Comparison of ENCODE assay signal across 9 mouse cellular contexts in the genomic region with DNA sequence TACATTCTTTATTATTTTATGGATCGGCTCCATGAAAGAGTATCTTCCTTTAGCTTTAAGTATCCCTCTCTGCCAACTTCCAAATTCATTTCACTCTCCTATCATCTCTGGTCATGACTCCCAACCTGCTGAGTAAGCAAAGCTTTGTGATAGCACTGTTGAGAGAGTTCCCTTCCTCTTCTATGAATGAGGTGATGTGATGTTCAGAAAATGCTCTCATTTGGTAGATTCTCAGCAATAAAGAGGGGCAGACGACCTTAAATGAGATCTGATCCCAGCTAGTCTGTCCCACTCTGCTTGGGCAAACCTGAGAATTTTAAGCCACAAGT.
DNase-seq lines count a peak whose midpoint lies in the region; TF ChIP-seq lines count a peak whose summit lies in the region.
"Had no signal": no experiment of that assay in that cellular context is flagged by ENCODE, and none has a peak within 500 bp of the region (broad histone marks: within the 10 kb centered on the region; RNA-seq: fewer than 3 reads in every experiment).

No protein-coding gene starts in this region.

- intact Hi-C loops in heart, postnatal 10 days (cut with DNase I): loop anchor here (2.0 kb wide), 1 partner anchor 122 kb away; no protein-coding TSS in a partner anchor

- no peak overlapping the region for H3K27ac ChIP-seq in CH12.LX (ENCODE audit: insufficient read depth, low read depth)
- H3K27ac ChIP-seq in ES-E14 (ENCODE audit: insufficient read depth, low read depth, low read length, poor library complexity, severe bottlenecking): no peak overlapping the region
- H3K27ac ChIP-seq: embryonic facial prominence, embryonic 10.5 days; embryonic facial prominence, embryonic 12.5 days; forebrain, embryonic 12.5 days had no signal

- TF ChIP-seq CTCF in CH12.LX (conservative IDR thresholded peaks at IDR 0.05 in 1 of 2, IDR thresholded peaks at IDR 0.05 in 1 of 2; ENCODE audit: low read depth in 2 of 2, low read length in 2 of 2): no peak

- in situ Hi-C loops in CH12.LX (cut with MboI; ENCODE audit: low pct_ligation_motif_present, low pct_unique_long_range_greater_than_20kb, low sequenced_read_pairs): no loop called here
- in situ Hi-C loops in ES-E14 (cut with MboI; ENCODE audit: low sequenced_read_pairs in 2 of 2, unreplicated experiment in 2 of 2): no loop called here

- no peak overlapping the region for H3K4me2 ChIP-seq in CH12.LX (ENCODE audit: insufficient read depth, low read depth, poor library complexity, severe bottlenecking)
- H3K4me2 ChIP-seq: embryonic facial prominence, embryonic 12.5 days; forebrain, embryonic 12.5 days had no signal

- H3K4me1 ChIP-seq in CH12.LX (ENCODE audit: control insufficient read depth in 1 of 2, insufficient read depth in 2 of 2) (no peaks in the 10 kb centered on the region), ES-E14 (ENCODE audit: control insufficient read depth in 2 of 2, insufficient read depth in 2 of 2, low read length in 2 of 2, poor library complexity in 1 of 2) (peaks cover 0 to 7% of the 10 kb centered on the region in 2 experiments; a peak in 2 of 4 replicates)
- H3K4me1 ChIP-seq: embryonic facial prominence, embryonic 10.5 days; embryonic facial prominence, embryonic 12.5 days had no signal

- peaks cover 34% of the 10 kb centered on the region for H3K27me3 ChIP-seq in CH12.LX (replicated peaks)
- H3K27me3 ChIP-seq: embryonic facial prominence, embryonic 12.5 days; forebrain, embryonic 12.5 days had no signal

- H3K4me3 ChIP-seq in CH12.LX (replicated peaks in 1 of 3; ENCODE audit: low read depth in 2 of 3, low read length in 2 of 3, poor library complexity in 1 of 3) (no peak overlapping the region), ES-E14 (ENCODE audit: insufficient read depth in 1 of 2, low read depth in 1 of 2, low read length in 2 of 2, poor library complexity in 1 of 2, severe bottlenecking in 1 of 2) (no peak overlapping the region)
- H3K4me3 ChIP-seq: embryonic facial prominence, embryonic 10.5 days; embryonic facial prominence, embryonic 12.5 days; forebrain, embryonic 12.5 days had no signal

- TF ChIP-seq EP300 in CH12.LX (IDR thresholded peaks at IDR 0.05; ENCODE audit: low read length): no peak

- no peak for TF ChIP-seq POLR2A in CH12.LX (IDR thresholded peaks at IDR 0.05; ENCODE audit: low read depth, low read length)

- peak; percentile 30 for DNase-seq in heart, adult 11 months
- no peak for DNase-seq in heart, postnatal 10 days
- DNase-seq in CH12.LX (ENCODE audit: extremely low read depth) (no peak), ES-E14 (ENCODE audit: low read depth, low spot score) (no peak)
- no peak for DNase-seq in embryo, embryonic 10 days (ENCODE audit: low spot score)

- no peaks in the 10 kb centered on the region for H3K36me3 ChIP-seq in CH12.LX (replicated peaks in 1 of 2; ENCODE audit: control insufficient read depth in 1 of 2, insufficient read depth in 1 of 2, low read length in 1 of 2)
- H3K36me3 ChIP-seq in ES-E14 (ENCODE audit: control insufficient read depth, insufficient read depth, low read length, poor library complexity, severe bottlenecking): no peaks in the 10 kb centered on the region
- H3K36me3 ChIP-seq: embryonic facial prominence, embryonic 10.5 days; embryonic facial prominence, embryonic 12.5 days; forebrain, embryonic 12.5 days had no signal

- H3K9me3 ChIP-seq in CH12.LX (replicated peaks; ENCODE audit: low read length): no peaks in the 10 kb centered on the region
- H3K9me3 ChIP-seq in ES-E14 (ENCODE audit: control insufficient read depth, insufficient read depth, low read depth, low read length): no peaks in the 10 kb centered on the region
- H3K9me3 ChIP-seq: embryonic facial prominence, embryonic 10.5 days; embryonic facial prominence, embryonic 12.5 days; forebrain, embryonic 12.5 days had no signal

- dilution Hi-C loops in CH12.LX (cut with MboI; ENCODE audit: extremely low pct_ligation_motif_present, extremely low pct_unique_long_range_greater_than_20kb, low sequenced_read_pairs): no loop called here

- H3K79me2 ChIP-seq in CH12.LX (replicated peaks; ENCODE audit: control insufficient read depth, extremely low read depth, insufficient read depth, poor library complexity, severe bottlenecking): no peaks in the 10 kb centered on the region

- no peak overlapping the region for H3K9ac ChIP-seq in CH12.LX (ENCODE audit: insufficient read depth, low read depth)
- no peak overlapping the region for H3K9ac ChIP-seq in ES-E14 (ENCODE audit: insufficient read depth, low read depth, low read length, poor library complexity, severe bottlenecking)
- H3K9ac ChIP-seq: embryonic facial prominence, embryonic 12.5 days; forebrain, embryonic 12.5 days; forebrain, postnatal 0 days had no signal

- TF ChIP-seq RAD21 in CH12.LX (IDR thresholded peaks at IDR 0.05; ENCODE audit: low read depth, low read length): no peak

TF ChIP-seq in CH12.LX, 34 proteins besides CTCF, POLR2A, EP300 and RAD21:
- peak; percentile 73 for TF ChIP-seq MAFK (IDR thresholded peaks at IDR 0.05; ENCODE audit: insufficient replicate concordance, low read length)
- TF ChIP-seq SMC3 (IDR thresholded peaks at IDR 0.05; ENCODE audit: low read depth, low read length): no peak

TF ChIP-seq in ES-E14, 5 proteins besides CTCF, POLR2A, EP300 and RAD21:
- TF ChIP-seq MAFK (IDR thresholded peaks at IDR 0.05; ENCODE audit: insufficient read depth, low read depth, low read length) (peak; percentile 60), HCFC1 (IDR thresholded peaks at IDR 0.05; ENCODE audit: borderline replicate concordance, insufficient read depth, low read length) (no peak)
